Mouse (Mus musculus): ENCODE measurements at regions not wholly inside any gene's neighbourhood (a gene's known extent, or its start where the extent isn't known, plus 50 kb on each side); places are given as distances from the start of the nearest gene placed in this dataset.

DNA sequence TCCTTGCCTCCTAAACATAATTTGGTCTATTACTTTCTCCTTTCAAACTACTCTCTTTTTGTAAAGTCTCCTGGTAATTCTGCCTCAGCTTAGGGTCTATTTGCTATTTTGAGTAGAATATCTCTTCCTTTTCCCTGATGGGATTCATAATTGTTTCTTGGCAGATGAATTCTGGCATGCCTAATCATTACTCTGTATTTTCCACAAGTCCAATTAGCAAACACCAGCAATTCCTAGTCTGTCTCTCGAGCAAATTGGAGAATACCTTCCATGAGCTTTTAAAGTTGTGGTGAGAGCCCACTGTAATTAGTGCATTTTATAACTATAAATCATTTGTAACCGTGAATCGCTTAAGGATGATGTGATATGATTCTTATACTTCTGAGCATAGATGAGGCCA is 1358.6 kb upstream of the Sel1l start:
- TF ChIP-seq ZC3H11A (IDR thresholded peaks at IDR 0.05; ENCODE audit: borderline replicate concordance, low read depth, low read length) = no peak
- TF ChIP-seq MAFK (IDR thresholded peaks at IDR 0.05; ENCODE audit: insufficient read depth, low read depth, low read length) = no peak
- no peak for TF ChIP-seq ZNF384 (IDR thresholded peaks at IDR 0.05; ENCODE audit: low read depth, low read length)
- no peak for TF ChIP-seq HCFC1 (IDR thresholded peaks at IDR 0.05; ENCODE audit: borderline replicate concordance, insufficient read depth, low read length)
- no peak for TF ChIP-seq CHD2 (IDR thresholded peaks at IDR 0.05; ENCODE audit: low read depth, low read length)

Measured in ES-E14 (cell line).